Mouse (Mus musculus): ENCODE data around the gene Gga3.

DNA sequence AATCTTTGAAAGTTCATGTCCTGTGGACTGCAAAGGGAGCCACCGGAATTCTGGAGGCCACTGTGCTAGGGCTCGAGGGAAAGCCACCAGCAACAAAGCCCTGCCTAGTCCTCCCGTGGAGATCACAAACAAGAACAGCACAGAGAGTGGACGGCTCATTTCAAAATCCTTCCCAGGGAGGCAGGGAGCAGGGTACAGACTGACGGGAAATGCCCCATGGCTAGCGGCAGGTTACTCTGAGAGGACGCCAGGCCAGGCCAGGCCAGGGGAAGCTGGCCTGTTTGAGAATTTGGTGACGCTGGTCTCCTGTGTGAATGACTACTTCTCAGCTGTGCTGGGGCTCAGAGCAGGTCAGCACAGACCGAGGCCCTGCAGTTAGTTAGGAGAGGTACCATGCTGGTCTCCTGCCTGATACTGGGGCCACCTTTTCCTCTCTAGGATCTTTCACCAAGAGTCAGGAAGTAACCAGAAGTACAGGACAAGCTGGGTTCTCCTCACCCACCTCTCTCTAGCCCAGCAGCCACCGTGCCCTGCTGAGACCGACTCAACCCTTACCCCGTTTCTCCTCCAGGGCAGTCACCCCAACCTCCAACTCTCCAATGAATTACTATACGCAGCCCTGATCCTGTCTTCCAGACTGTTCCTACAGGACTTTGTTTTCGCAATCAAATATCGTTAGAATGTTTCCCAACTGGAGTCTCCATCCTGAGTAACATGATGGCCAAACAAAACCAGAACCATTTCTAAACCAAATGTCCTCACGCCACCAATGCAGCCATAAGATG is 15.1 kb upstream of the Gga3 start:
- TF ChIP-seq POLR2A (IDR thresholded peaks at IDR 0.05; ENCODE audit: low read depth, low read length) (no peak), CTCF (IDR thresholded peaks at IDR 0.05; ENCODE audit: extremely low read depth, insufficient read length, insufficient replicate concordance, low read depth, low read length) (no peak)
